Mouse (Mus musculus): ENCODE measurements at regions not wholly inside any gene's neighbourhood (a gene's known extent, or its start where the extent isn't known, plus 50 kb on each side); places are given as distances from the start of the nearest gene placed in this dataset.

- DNase-seq (ENCODE audit: low spot score in 2 of 2), result no peak
These were observed 92.6 kb upstream of the Ctsc start for GRCm38 (mm10) chr7:88185120-88185796.

GRCm38 (mm10) chr7:88187555-88187954 is 90.3 kb upstream of the Ctsc start:
- no peak for DNase-seq (ENCODE audit: low spot score in 2 of 2)

DNA sequence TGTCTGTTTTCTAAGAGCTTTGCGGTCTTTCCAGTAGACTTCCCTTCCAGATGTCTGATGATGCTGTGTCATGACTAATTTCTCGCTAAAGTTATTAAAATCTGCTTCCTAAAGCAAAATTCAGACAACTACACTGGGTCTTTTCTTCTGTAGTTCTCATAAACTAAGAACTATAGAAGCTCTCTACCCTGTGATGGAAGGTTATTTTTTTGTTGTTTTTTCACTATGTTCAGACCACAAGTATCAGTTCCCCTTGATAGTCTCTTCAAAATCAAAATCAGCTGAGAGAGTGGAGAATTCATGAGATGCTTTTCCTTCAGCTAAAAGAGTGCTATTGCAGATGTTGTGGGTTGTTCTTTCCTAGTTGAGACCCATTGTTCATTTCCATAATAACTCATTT is 85.1 kb upstream of the Ctsc start:
- no peak for DNase-seq (ENCODE audit: low spot score in 2 of 2)

DNA sequence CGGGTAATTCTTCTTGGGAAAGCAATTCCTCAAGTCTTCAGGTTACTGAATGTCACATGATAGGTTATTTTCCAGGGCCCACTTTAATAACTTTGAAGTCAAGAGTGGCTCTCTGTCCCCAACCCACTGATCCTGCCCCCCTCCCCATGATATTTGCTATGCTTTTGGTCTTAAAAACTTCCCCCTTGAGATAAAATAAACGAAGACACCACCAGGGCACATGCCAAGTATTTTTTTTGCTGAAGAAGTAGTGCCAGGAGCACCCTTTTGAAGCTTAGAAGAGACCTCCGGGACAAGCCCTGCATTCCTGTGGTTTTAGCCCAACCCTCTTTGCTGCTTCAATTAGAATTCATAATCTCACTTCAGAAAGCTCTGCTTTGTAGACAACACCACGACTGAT is 78.8 kb upstream of the Ctsc start:
- no peak for DNase-seq (ENCODE audit: low spot score in 2 of 2)

GRCm38 (mm10) chr7:88199929-88200538 is 77.9 kb upstream of the Ctsc start:
- DNase-seq (ENCODE audit: low spot score in 2 of 2), result peak in 1 of 2 experiments; percentile 13

GRCm38 (mm10) chr7:88201658-88202364 is 76.1 kb upstream of the Ctsc start:
- no peak for DNase-seq (ENCODE audit: low spot score in 2 of 2)

GRCm38 (mm10) chr7:88206223-88206827 is 71.6 kb upstream of the Ctsc start:
- no peak for DNase-seq (ENCODE audit: low spot score in 2 of 2)

DNA sequence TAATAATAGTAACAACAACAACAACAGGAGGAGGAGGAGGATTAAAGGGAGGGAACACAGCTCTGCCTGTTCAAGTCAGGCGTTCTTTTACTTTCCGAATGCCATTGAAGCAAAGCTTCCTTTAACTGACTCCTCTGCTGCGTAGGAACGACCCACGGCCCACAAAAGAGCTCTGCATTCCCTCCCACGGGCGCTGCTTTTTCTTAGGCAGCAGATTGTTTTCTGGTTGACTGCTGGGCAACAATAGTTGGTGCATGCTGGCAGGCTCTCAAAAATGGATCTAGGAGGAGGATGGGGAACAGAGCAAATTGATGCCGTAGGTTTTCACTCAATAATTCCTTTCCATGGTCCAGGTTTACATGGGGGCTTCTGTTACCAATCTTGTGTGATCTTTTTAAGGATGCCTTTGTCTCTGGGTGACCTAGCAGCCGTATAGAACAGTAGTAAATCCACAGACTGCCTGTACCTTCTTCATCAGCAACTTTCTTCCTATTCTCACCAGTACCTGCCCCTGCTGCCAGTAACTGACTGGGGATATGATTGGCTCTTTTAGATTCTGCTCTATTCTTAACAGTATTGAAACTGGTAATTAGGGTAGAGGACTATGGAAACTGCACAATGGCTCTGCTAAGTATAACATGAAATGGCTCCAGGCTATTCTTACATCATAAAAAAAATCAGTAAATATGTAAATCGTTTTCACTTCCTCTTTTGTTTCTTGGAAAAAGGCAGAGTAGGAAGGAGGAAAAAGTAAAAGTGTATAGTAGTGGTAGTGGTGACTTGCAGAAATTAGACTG is 70.8 kb upstream of the Ctsc start:
- DNase-seq (ENCODE audit: low spot score in 2 of 2), result peak; percentile 47 to 48

GRCm38 (mm10) chr7:88214713-88215198 is 63.1 kb upstream of the Ctsc start:
- DNase-seq (ENCODE audit: low spot score in 2 of 2), result peak; percentile 23 to 39

- DNase-seq (ENCODE audit: low spot score in 2 of 2), result no peak
These were observed 62.5 kb upstream of the Ctsc start for GRCm38 (mm10) chr7:88215425-88215824.

- DNase-seq (ENCODE audit: low spot score in 2 of 2), result no peak
These were observed 55.7 kb upstream of the Ctsc start for GRCm38 (mm10) chr7:88222141-88222540.

DNA sequence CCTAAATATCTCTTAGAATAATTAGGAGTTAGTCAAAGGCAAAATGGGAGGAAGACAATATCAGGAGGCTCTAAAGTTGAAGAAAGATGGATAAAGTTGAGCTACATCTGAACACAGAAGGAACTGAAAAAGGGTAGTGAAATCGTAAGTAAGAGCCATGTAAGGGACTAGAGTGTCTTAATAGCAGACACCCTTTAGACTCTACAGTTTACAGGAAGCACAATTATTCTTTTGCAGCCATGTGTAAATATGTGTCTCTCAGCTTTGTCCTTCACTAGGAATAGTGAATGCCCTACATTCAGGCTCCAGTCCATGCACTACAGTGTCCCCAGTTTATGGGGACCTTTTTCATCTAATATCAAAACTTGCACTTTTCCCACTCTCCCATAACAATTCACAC is 52.1 kb upstream of the Ctsc start:
- no peak for DNase-seq (ENCODE audit: low spot score in 2 of 2)

All from right cerebral cortex, adult 2 months (tissue).